Mouse (Mus musculus) heart, embryonic 13.5 days (tissue): ENCODE data around the gene Atg4a. TPM values are rescaled to one million over a fixed set of nuclear protein-coding genes. Genes with fewer than 3 reads are reported as not detected.
A peak's percentile ranks its signal among the peaks of the same experiment; 100 is the strongest.

ENCODE experiments used
- ATAC-seq: fragments of 200-750 bp; cut with Nextera tagmentation; 2 replicates; pipeline ENCODE4 v1.8.0; 2017; ENCODE audit warnings: moderate TSS enrichment; ENCODE audit not compliant: insufficient number of reproducible peaks, low FRiP score, low TSS enrichment; ENCODE audit errors: extremely low read depth
- H3K27ac ChIP-seq: fragments of 300-500 bp; sonication (generic); replicated peaks from 2 replicates; pipeline ENCODE4 v1.5.1; 2015; ENCODE audit warnings: moderate library complexity, mild to moderate bottlenecking, inconsistent platforms
- H3K27me3 ChIP-seq: fragments of 300-500 bp; sonication (generic); replicated peaks from 2 replicates; pipeline ENCODE4 v1.6.1; 2015; ENCODE audit warnings: mild to moderate bottlenecking, inconsistent platforms
- H3K36me3 ChIP-seq: fragments of 300-500 bp; sonication (generic); 2 replicates; pipeline ENCODE4 v1.6.1; 2015; ENCODE audit warnings: mild to moderate bottlenecking, inconsistent platforms
- H3K4me1 ChIP-seq: fragments of 300-500 bp; sonication (generic); 2 replicates; pipeline ENCODE4 v1.6.1; 2015; ENCODE audit warnings: inconsistent platforms
- H3K4me2 ChIP-seq: fragments of 300-500 bp; sonication (generic); 2 replicates; pipeline ENCODE4 v1.6.1; 2015; ENCODE audit warnings: inconsistent platforms, mild to moderate bottlenecking, moderate library complexity
- H3K4me3 ChIP-seq: fragments of 300-500 bp; sonication (generic); 2 replicates; pipeline ENCODE4 v1.5.1; 2015; ENCODE audit warnings: moderate library complexity, mild to moderate bottlenecking, inconsistent platforms
- H3K9ac ChIP-seq: fragments of 300-500 bp; sonication (generic); 2 replicates; pipeline ENCODE4 v1.6.1; 2015; ENCODE audit warnings: inconsistent platforms, mild to moderate bottlenecking, moderate library complexity
- H3K9me3 ChIP-seq: fragments of 300-500 bp; sonication (generic); 2 replicates; pipeline ENCODE4 v1.6.1; 2016; ENCODE audit warnings: inconsistent platforms
- WGBS: fragments of 180-500 bp; shearing (Covaris S2); methylation state at CpG from one replicate; pipeline ENCODE4 v1.1.7; 2015; ENCODE audit warnings: mixed read lengths; 5-methylcytosine and 5-hydroxymethylcytosine counted together
- polyA plus RNA-seq: library from polyadenylated mRNA; unstranded; fragments of >200 nt; fragmentation: Nextera tagmentation; extraction: Ambion mirVana; gene quantifications from 2 replicates; pipeline ENCODE4 v1.2.1, GENCODE M21; 2015

Atg4a gene
- polyA plus RNA-seq, 1 experiment from 2014 or later: 11.9 TPM

DNA sequence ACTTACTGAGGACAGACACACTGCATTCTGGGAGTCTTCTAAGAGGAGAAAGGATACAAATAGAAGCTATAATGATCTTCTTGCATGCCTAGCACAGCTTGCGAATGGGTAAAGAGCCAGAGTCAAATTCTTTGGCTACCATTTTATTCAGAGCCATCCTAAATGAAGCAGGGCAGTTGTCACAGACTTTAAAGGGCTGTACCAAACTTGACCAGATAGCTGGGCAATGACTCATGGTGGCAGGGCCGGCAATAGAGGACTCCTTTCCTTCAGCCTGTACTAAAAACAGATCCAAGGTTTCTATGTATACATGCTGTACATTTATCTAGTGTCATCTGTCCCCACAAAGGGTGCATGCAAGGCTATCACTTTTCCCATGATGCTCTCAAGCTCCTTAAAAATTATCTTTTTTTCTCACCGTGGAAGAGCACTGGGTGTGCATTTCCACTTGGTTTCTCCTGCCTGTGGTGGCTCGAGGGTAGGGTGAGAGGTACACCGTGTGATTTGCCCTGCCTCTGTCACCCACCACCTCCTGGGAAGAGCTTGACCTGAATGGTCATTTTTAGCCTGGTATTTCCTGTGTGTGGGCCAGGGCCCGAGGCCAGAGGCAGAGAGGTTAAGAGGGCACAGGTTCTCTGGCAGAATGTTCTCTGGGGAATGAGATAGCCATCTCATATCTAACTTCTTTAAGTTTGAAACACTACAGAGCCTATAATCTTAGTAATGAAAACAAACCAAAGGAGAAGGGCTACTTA lies 26.7 kb downstream of the Atg4a start:
- no peak overlapping the region for H3K9ac ChIP-seq
- peaks cover 21% of the 10 kb centered on the region for H3K4me1 ChIP-seq
- H3K27ac ChIP-seq: no peak overlapping the region
- H3K36me3 ChIP-seq: no peaks in the 10 kb centered on the region
- no peak overlapping the region for H3K4me2 ChIP-seq
- peaks cover 74% of the 10 kb centered on the region for H3K27me3 ChIP-seq
- no peak for ATAC-seq
- H3K4me3 ChIP-seq: no peak overlapping the region
- H3K9me3 ChIP-seq: no peaks in the 10 kb centered on the region
- 34% methylated on average over 6 of the region's 6 CpGs for WGBS

DNA sequence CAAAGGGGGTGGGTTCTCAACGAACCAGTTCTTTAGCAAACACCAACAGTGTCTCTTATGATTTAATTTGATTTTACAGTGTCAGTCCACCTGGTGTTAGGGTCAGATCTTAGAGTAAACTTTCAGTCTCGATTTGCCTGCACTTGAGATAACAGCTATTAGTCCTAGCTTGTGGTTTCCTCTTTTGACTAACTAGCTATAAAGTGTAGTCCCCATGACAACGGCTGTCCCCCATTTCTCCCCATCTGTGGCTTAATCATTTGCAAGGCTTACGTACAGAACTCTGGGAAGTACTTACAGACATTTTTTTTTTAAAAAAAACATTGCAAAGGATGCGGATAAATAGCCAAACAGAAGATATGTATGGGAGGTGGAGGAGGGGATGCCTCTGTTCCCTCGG lies 28.1 kb downstream of the Atg4a start:
- H3K27ac ChIP-seq: no peak overlapping the region
- no peak overlapping the region for H3K4me2 ChIP-seq
- no peaks in the 10 kb centered on the region for H3K9me3 ChIP-seq
- no peaks in the 10 kb centered on the region for H3K36me3 ChIP-seq
- no peak overlapping the region for H3K4me3 ChIP-seq
- no peak overlapping the region for H3K9ac ChIP-seq
- H3K27me3 ChIP-seq: peaks cover 83% of the 10 kb centered on the region
- H3K4me1 ChIP-seq: peaks cover 17% of the 10 kb centered on the region
- 59% methylated on average over 6 of the region's 6 CpGs for WGBS
- no peak for ATAC-seq

DNA sequence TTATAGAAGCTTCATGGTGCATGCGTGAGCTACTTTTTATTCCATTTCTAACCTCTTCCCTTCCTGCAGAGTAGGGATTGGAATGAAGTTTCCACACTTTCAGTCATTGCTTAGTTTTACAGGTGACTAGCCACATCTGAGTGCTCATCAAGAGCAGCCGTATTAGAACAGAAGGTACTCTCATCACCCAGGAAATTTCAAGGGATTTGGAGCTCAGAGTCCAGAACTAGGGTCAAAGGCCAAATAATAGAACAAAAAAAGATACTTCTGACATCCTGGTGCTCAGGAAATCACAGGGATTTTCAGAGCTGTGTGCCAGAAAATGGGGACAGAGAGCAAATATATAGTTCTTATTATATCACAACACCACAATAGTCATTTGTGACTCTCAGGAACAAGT lies 28.5 kb downstream of the Atg4a start:
- H3K4me2 ChIP-seq: no peak overlapping the region
- H3K27me3 ChIP-seq: peaks cover 83% of the 10 kb centered on the region
- 86% methylated on average over 2 of the region's 2 CpGs for WGBS
- H3K36me3 ChIP-seq: no peaks in the 10 kb centered on the region
- no peak overlapping the region for H3K27ac ChIP-seq
- H3K4me1 ChIP-seq: peaks cover 13% of the 10 kb centered on the region
- H3K4me3 ChIP-seq: no peak overlapping the region
- H3K9ac ChIP-seq: no peak overlapping the region
- no peaks in the 10 kb centered on the region for H3K9me3 ChIP-seq
- ATAC-seq: no peak

DNA sequence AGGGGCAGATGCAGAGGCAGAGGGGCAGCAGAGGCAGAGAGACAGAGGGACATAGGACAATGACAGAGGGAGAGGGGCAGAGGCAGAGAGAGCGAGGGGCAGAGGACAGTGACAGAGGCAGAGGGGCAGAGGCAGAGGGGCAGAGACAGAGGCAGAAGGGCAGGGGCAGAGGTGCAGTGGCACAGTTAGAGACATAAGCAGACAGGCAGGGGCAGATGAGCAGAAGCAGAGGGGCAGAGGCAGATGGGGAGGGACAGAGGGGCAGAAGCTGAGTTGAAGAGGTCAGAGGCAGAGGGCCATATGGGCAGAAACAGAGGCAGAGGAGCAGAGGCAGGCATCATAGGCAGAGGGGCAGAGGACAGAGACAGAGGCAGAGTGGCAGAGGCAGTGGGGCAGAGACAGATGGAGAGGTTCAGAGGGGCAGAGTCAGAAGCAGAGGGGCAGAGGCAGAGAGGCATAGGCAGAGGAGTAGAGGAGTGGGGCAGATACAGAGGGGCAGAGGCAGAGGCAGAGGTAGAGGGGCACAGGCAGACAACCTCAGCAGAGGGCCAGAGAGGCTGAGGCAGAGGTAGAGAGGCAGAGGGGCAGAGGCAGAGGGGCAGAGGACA lies 40.3 kb downstream of the Atg4a start:
- Histone ChIP-seq H3K4me3 (no peak overlapping the region), H3K4me1 (no peaks in the 10 kb centered on the region), H3K9ac (no peak overlapping the region), H3K36me3 (no peaks in the 10 kb centered on the region), H3K27me3 (peaks cover 54% of the 10 kb centered on the region), H3K9me3 (no peaks in the 10 kb centered on the region), H3K27ac (no peak overlapping the region), H3K4me2 (no peak overlapping the region)
- 67% methylated on average over 1 of the region's 1 CpGs for WGBS
- ATAC-seq: peak; percentile 42; the same call in 1 of the 2 replicates

DNA sequence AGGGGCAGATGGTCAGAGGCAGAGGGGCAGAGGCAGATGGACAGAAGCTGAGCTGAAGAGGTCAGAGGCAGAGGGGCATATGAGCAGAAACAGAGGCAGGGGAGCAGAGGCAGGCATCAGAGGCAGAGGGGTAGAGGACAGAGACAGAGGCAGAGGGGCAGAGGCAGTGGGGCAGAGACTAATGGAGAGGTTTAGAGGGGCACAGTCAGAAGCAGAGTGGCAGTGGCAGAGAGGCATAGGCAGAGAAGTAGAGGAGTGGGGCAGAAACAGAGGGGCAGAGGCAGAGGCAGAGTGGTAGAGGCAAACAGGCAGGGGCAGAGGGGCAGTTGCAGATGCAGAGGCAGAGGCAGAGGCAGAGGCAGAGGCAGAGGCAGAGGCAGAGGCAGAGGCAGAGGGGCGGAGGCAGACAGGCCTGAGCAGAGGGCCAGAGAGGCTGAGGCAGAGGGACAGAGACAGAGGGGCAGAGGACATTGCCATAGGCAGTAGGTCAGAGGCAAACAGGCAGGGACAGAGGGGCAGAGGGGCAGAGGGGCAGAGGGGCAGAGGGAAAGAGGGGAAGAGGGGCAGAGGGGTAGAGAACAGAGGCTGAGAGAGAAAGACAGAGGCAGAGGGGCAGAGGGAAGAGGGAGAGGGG lies 41.3 kb downstream of the Atg4a start:
- Histone ChIP-seq H3K4me2 (no peak overlapping the region), H3K36me3 (no peaks in the 10 kb centered on the region), H3K9me3 (no peaks in the 10 kb centered on the region), H3K4me3 (no peak overlapping the region), H3K4me1 (no peaks in the 10 kb centered on the region), H3K27me3 (peaks cover 48% of the 10 kb centered on the region), H3K9ac (no peak overlapping the region), H3K27ac (no peak overlapping the region)
- WGBS: 60% methylated on average over 1 of the region's 1 CpGs
- ATAC-seq: no peak

DNA sequence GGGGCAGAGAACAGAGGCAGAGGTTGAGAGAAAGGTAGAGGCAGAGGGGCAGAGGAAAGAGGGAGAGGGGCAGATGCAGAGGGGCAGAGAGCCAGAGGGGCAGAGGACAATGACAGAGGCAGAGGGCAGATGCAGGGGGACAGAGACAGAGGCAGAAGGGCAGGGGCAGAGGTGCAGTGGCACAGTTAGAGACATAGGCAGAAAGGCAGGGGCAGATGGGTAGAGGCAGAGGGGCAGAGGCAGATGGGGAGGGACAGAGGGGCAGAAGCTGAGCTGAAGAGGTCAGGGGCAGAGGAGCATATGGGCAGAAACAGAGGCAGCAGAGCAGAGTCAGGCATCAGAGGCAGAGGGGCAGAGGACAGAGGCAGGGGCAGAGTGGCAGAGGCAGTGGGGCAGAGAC lies 42.2 kb downstream of the Atg4a start:
- Histone ChIP-seq H3K36me3 (no peaks in the 10 kb centered on the region), H3K27ac (no peak overlapping the region), H3K4me3 (no peak overlapping the region), H3K4me2 (no peak overlapping the region), H3K27me3 (peaks cover 42% of the 10 kb centered on the region), H3K4me1 (no peaks in the 10 kb centered on the region), H3K9me3 (no peaks in the 10 kb centered on the region), H3K9ac (no peak overlapping the region)
- no peak for ATAC-seq

DNA sequence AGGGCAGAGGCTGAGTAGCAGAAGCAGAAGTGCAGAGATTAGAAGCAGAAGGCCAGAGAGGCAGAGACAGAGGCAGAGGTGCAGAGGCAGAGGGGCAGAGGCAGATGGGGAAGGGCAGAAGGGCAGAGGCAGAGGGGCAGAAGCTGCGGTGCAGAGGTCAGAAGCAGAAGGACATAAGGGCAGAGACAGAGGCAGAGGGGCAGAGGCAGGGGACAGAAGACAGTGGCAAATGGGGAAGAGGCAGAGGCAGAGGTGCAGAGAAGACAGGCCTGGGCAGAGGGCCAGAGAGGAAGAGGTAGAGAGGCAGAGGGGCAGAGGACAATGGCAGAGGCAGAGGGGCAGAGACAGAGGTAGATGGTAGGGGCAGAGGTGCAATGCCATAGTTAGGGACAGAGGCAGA lies 193.0 kb downstream of the Atg4a start:
- no peak for ATAC-seq
- no peak overlapping the region for H3K9ac ChIP-seq
- no peak overlapping the region for H3K27ac ChIP-seq
- no peaks in the 10 kb centered on the region for H3K36me3 ChIP-seq
- WGBS: 50% methylated on average over 1 of the region's 1 CpGs
- H3K4me3 ChIP-seq: no peak overlapping the region
- H3K27me3 ChIP-seq: peaks cover 41% of the 10 kb centered on the region
- no peaks in the 10 kb centered on the region for H3K4me1 ChIP-seq
- no peaks in the 10 kb centered on the region for H3K9me3 ChIP-seq
- no peak overlapping the region for H3K4me2 ChIP-seq

DNA sequence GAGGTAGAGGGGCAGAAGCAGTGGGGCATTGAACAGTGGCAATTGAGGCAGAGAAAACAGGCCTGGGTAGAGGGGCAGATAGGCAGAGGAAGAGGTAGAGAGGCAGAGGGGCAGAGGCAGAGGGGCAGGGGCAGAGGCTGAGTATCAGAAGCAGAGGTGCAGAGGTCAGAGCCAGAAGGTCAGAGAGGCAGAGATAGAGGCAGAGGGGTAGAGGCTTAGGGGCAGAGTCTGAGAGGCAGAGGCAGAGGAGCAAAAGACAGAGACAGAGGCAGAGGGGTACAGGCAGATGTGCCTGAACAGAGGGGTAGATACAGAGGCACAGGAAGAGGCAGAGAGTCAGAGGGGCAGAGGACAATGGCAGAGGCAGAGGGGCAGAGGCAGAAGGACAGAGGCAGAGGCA lies 193.6 kb downstream of the Atg4a start:
- H3K27me3 ChIP-seq: peaks cover 43% of the 10 kb centered on the region

DNA sequence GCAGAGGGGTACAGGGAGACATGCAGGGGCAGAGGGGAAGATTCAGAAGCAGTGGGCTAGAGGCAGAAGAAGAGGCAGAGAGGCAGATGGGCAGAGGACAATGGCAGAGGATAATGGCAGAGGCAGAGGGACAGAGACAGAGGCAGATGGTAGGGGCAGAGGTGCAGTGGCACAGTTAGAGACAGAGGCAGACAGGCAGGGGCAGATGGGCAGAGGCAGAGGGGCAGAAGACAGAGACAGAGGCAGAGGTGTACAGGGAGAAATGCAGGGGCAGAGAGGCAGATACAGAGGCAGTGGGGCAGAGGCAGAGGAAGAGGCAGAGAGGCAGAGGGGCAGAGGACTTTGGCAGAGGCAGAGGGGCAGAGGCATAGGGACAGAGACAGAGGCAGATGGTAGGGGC lies 194.5 kb downstream of the Atg4a start:
- H3K4me2 ChIP-seq: no peak overlapping the region

More for the DNA sequence above, 193.6 kb downstream of the Atg4a start:
- no peak overlapping the region for H3K4me3 ChIP-seq
- no peaks in the 10 kb centered on the region for H3K4me1 ChIP-seq
- H3K4me2 ChIP-seq: no peak overlapping the region
- no peaks in the 10 kb centered on the region for H3K36me3 ChIP-seq
- H3K9me3 ChIP-seq: no peaks in the 10 kb centered on the region
- no peak overlapping the region for H3K27ac ChIP-seq
- peak; percentile 31 for ATAC-seq
- H3K9ac ChIP-seq: no peak overlapping the region

DNA sequence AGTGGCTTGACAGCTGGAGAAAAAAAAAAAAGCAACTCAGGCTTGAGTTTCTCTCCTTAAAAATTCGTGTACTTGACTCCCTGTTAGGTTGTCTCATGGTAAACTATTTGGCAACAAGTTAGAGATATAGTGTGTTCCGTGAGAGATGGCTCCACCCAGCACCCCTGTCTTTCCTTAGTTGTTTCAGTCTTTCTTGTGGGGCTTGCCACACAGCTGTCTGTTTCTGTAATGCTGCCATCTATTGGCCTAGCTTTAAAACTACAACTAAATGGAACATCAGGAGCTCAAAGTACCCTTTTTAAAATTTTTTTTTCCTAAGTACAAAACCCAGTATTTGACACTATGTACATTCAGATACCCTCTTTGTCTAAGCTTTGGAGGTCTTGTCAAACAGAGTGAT lies 200.0 kb downstream of the Atg4a start:
- no peaks in the 10 kb centered on the region for H3K9me3 ChIP-seq
- WGBS: 4% methylated on average over 2 of the region's 2 CpGs
- H3K4me3 ChIP-seq: no peak overlapping the region
- H3K4me2 ChIP-seq: no peak overlapping the region
- no peak overlapping the region for H3K9ac ChIP-seq
- H3K27ac ChIP-seq: no peak overlapping the region
- H3K36me3 ChIP-seq: no peaks in the 10 kb centered on the region
- H3K27me3 ChIP-seq: peaks cover 47% of the 10 kb centered on the region
- ATAC-seq: no peak
- H3K4me1 ChIP-seq: no peaks in the 10 kb centered on the region

More for the DNA sequence above, 194.5 kb downstream of the Atg4a start:
- Histone ChIP-seq H3K4me1 (no peaks in the 10 kb centered on the region), H3K9ac (no peak overlapping the region), H3K36me3 (no peaks in the 10 kb centered on the region), H3K9me3 (no peaks in the 10 kb centered on the region), H3K27ac (no peak overlapping the region), H3K4me3 (no peak overlapping the region), H3K27me3 (peaks cover 49% of the 10 kb centered on the region)
- ATAC-seq: no peak

DNA sequence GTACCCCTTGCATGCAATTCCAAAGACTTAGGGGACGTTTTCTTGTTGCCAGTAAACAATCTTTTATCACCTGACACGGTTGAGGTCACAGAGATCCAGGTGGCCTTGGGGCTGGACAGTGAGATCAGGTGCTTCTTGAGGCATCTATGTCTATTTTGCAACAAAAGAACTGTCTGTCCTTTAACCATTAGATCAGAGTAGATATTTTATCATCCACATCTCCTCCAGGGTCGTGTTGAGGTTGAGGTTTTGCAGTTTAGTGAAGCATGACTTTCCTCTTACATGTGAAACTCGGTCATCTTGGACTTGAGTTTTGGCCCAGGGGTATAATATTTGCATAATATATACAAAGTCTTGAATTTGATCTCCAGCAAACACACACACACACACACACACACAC lies 200.9 kb downstream of the Atg4a start:
- no peaks in the 10 kb centered on the region for H3K36me3 ChIP-seq
- no peak overlapping the region for H3K4me2 ChIP-seq
- no peak overlapping the region for H3K9ac ChIP-seq
- no peaks in the 10 kb centered on the region for H3K9me3 ChIP-seq
- ATAC-seq: no peak
- WGBS: 51% methylated on average over 4 of the region's 4 CpGs
- no peak overlapping the region for H3K4me3 ChIP-seq
- H3K27ac ChIP-seq: no peak overlapping the region
- peaks cover 39% of the 10 kb centered on the region for H3K27me3 ChIP-seq
- no peaks in the 10 kb centered on the region for H3K4me1 ChIP-seq

DNA sequence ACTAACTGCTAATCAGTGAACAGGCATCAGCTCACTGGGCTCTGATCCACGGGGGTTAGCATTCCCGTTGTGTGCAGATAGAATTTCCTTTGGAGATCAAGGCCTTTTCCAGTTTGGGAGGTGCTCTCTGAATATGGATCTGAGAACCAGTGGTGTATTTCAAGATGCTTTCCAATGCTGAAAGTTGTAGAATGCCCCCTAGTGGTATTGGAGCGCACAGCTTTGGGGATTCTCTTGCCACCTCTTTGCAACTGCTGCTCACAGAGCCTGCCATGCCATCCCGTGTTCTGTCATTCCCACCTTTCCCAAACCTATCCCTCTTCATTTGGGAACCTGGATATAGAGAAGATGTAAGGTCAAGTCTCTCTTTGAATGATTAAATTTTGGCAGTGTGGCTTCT lies 201.5 kb downstream of the Atg4a start:
- H3K4me1 ChIP-seq: no peaks in the 10 kb centered on the region
- H3K9ac ChIP-seq: no peak overlapping the region
- no peak for ATAC-seq
- no peak overlapping the region for H3K4me3 ChIP-seq
- 0 out of 2 replicates have a peak, but pooled peaks cover 2% of the 10 kb centered on the region for H3K36me3 ChIP-seq
- peaks cover 33% of the 10 kb centered on the region for H3K27me3 ChIP-seq
- no peak overlapping the region for H3K27ac ChIP-seq
- no peak overlapping the region for H3K4me2 ChIP-seq
- H3K9me3 ChIP-seq: no peaks in the 10 kb centered on the region
- 35% methylated on average over 4 of the region's 4 CpGs for WGBS
